Mouse (Mus musculus) bone marrow macrophage, adult 2 months (primary cell): ENCODE measurements around the gene Nsun6.

ENCODE experiments used
- CTCF ChIP-seq: IDR thresholded peaks from 2 replicates; pipeline ENCODE4 v1.5.1; 2012; ENCODE audit warnings: low read depth, mild to moderate bottlenecking, low read length, moderate library complexity
- POLR2A ChIP-seq: IDR thresholded peaks from 2 replicates; pipeline ENCODE4 v1.6.1; 2012; ENCODE audit warnings: mild to moderate bottlenecking, low read depth, low read length, borderline replicate concordance

GRCm38 (mm10) chr2:15096514-15097090 is 41.7 kb upstream of the Nsun6 start:
- TF ChIP-seq POLR2A (no peak), CTCF (no peak)
